Mouse (Mus musculus) gastrocnemius, postnatal 14 days (tissue): Measurements from ENCODE around the gene Map3k7cl. TPM values are rescaled to one million over a fixed set of nuclear protein-coding genes. Genes with fewer than 3 reads are reported as not detected.

Source experiments
- DNase-seq: peaks from one replicate; pipeline ENCODE4 v3.0.0; 2021; ENCODE audit warnings: mixed read lengths
- intact Hi-C: fragments of 180-260 bp; cut with DNase I; formaldehyde crosslinking; loops from one replicate; pipeline ENCODE4 v1.15.1; 2025; ENCODE audit warnings: low total_unique reads
- long read RNA-seq, 2 experiments: library from polyadenylated mRNA; stranded (forward); transcript quantifications; one replicate each; pipeline ENCODE4 v2.0.0; 2021
- total RNA-seq, 2 experiments: library from RNA; stranded (reverse); gene quantifications; 2 replicates each; pipeline ENCODE4 v1.2.3; 2021

The Map3k7cl gene
- 10 to 100 TPM; 26.9 to 27.6 TPM for total RNA-seq
- long read RNA-seq, experiment 1, transcript Map3k7cl-201 (5 exons, 1,652 nt): major isoform, 12 of 13 reads
- long read RNA-seq, experiment 1, partial matches to known transcripts: 0 of 13 reads
- long read RNA-seq, experiment 1, other reads (novel, unspliced or antisense): 1 of 13 reads
- long read RNA-seq, experiment 2, partial matches to known transcripts: 0 of 4 reads
- long read RNA-seq, experiment 2, other reads (novel, unspliced or antisense): 0 of 4 reads

DNA sequence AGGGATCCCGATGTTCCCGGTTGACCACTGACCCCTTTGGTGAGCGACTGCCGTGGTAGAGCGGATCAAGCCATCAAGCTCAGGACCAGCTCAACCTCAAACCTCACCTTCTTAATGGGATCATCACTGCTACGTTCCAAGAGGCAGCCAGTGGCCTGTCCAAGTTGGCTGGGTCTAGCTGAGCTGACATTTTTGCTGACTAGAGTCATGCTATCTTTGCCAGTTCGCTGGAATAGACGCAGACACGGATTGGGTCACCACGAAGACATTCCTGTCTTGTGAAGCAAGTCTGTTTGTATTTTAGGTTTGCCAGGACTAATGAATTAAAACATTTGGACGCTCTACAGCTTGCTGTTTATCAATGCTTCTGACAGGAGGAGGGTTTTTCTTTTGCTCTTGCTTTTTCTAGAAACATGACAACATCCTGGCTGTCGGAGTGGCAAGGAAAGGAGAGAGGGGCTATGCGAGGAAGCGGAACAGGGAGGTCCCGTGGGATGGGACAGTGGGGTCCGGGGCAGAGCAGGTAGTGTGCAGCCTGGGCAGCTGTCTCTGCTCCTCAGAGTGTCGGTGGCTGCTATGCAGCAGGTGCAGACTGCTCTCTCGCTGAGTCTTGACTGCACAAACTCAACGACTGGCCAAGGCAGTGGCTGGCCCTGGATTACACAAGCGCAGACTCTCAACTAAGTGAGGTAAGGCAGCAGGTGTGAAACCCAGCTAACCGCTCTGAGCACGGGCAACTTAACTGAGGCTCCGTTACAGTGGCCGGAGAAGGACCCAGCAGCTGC, at the start of gene Map3k7cl:
Gene Map3k7cl (plus strand): TSS at position 424 of the 785 bp plus-strand sequence.
- intact Hi-C loops: no loop called here
- DNase-seq: peak; percentile 55

DNA sequence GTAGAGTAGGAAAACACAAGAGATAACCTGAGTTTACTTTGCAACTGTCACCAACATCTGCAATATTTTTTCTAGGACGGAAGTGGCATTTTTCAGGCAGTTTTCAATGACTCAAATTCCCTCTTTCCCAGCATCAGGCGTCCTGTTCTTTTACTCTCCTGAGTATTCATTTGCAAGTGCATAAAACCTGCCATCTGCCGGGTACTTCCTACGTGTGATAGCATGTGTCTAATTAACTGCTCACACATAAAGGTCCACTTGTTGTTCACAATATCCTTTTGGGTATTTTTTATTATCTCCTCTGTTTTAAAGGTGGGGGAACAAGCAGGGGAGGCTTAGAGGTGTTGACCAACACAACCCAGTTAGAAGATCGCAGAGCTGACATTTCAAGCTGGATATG, 41.4 kb upstream of the Map3k7cl start:
- intact Hi-C loops: loop anchor here (5.0 to 10.0 kb wide), 2 partner anchors 63 to 246 kb away; no protein-coding TSS in a partner anchor
- DNase-seq: no peak

GRCm38 (mm10) chr16:87512331-87512730, 40.8 kb upstream of the Map3k7cl start:
- DNase-seq: no peak
- intact Hi-C loops: loop anchor here (5.0 to 10.0 kb wide), 2 partner anchors 62 to 245 kb away; no protein-coding TSS in a partner anchor

GRCm38 (mm10) chr16:87524228-87524627, 28.9 kb upstream of the Map3k7cl start:
- DNase-seq: no peak
- intact Hi-C loops: no loop called here

- intact Hi-C loops: no loop called here
Measured at GRCm38 (mm10) chr16:87527553-87528249, 25.4 kb upstream of the Map3k7cl start.

GRCm38 (mm10) chr16:87528755-87529154, 24.4 kb upstream of the Map3k7cl start:
- intact Hi-C loops: no loop called here
- no peak for DNase-seq

More at GRCm38 (mm10) chr16:87527553-87528249, 25.4 kb upstream of the Map3k7cl start:
- DNase-seq: no peak

DNA sequence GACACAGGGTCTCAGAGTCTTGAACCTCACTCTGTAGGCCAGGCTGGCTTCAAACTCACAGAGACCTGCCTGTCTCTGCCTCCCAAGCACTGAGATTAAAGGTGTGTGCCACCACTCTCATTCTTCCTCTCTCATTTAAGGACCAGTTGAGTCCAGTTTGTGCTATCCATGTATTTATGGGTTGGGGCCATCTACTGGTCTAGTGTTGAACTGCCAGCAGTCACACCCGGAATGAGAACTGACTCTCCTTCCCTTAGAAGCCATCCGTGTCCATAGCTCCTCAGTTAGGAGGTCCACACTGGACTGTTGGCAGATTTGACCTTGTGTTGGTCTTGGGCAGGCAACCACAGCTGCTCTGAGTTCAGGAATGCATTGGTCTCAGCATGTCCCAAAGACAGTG, 4.8 kb upstream of the Map3k7cl start:
- no peak for DNase-seq
- intact Hi-C loops: no loop called here

DNA sequence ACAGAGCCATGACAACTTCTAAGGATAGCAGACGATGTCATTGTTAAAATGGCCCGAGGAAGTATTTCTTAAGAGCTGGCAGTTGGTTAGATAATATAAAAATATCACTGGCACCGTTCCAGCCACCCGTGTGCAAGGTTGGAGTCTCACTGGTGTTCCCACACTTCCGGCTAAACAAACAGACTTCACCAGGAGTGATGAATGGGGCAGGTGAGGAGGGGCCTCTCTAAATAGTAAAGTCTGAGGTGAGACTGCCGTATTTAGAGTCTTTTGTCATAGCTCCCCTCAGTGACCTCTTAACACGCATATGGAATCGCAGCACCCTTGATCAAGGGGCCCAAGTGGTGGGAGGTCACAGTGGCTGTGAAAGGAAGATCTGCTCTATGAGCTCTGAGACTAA, 3.2 kb downstream of the Map3k7cl start:
- intact Hi-C loops: no loop called here
- no peak for DNase-seq

DNA sequence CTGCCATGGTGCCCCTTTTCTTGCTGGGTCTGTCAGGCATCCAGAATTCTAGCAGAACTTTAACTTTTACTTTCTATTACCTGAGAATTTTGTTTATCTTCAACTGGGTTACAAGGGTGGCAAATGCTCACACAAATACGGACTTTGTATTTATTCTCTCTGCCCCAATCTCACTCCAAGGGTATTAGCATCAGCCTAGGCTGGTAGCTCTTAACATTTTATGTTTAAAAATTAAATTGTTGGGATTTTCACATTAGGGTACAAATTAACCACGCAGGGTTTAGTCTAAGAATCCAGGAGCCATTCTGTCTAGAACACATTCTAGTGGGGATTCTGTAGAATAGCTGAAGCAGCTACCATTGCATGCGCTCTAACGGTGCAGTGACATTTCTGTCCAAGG, 8.4 kb downstream of the Map3k7cl start:
- DNase-seq: no peak
- intact Hi-C loops: no loop called here

- no peak for DNase-seq
- intact Hi-C loops: no loop called here
Measured at GRCm38 (mm10) chr16:87563524-87563923, 10.4 kb downstream of the Map3k7cl start.

DNA sequence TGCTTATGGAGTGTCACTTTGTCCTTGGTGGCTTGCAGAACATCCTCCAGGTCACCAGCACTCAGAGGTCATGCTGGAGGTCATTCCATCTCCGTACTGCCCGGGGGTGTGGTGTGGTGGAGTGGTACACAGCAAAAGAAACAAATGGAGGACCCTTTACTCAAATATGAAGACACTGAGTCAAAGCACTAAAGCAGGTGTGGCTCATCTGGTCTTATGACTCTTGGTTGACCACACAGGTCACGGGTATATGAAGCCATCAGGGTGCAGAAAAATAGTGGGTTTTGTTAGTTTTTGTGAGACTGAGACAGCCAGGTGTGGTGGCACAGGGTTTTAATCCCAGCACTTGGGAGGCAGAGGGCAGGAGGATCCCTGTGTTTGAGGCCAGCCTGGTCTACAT, 11.4 kb downstream of the Map3k7cl start:
- no peak for DNase-seq
- intact Hi-C loops: no loop called here

GRCm38 (mm10) chr16:87567572-87567971, 14.4 kb downstream of the Map3k7cl start:
- DNase-seq: peak; percentile 53
- intact Hi-C loops: no loop called here

- intact Hi-C loops: no loop called here
Measured at GRCm38 (mm10) chr16:87568241-87568640, 15.1 kb downstream of the Map3k7cl start.

DNA sequence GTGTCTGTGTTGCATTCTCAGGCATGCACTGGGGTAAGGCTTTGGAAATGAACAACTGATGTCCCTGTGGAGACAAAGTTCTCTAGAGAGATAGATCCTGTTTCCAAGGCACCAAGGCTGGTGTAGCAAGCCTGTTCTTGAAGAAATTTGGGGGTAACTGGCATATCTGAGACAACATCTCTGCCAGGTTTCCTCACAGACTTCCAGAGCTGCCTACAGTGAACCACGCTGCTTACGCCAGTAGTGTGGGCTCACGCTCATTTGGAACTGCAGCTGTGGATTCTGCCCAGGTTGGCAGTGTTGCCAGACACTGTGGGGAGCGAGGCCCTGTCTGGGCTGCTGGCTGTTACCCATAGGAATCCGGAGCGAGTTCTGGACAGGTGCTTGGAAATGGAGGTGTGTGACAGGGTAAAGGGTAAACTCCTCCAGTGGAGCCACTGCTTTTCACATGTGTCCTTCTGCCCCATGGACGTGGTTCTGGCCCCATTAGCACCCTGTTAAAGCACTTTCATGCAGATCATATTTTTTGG, 16.5 kb downstream of the Map3k7cl start:
- intact Hi-C loops: loop anchor here (10.0 kb wide), 1 partner anchor 55 kb away; no protein-coding TSS in a partner anchor
- DNase-seq: peak; percentile 39

More at GRCm38 (mm10) chr16:87568241-87568640, 15.1 kb downstream of the Map3k7cl start:
- no peak for DNase-seq

GRCm38 (mm10) chr16:87570334-87570733, 17.2 kb downstream of the Map3k7cl start:
- intact Hi-C loops: loop anchor here (10.0 kb wide), 1 partner anchor 56 kb away; no protein-coding TSS in a partner anchor
- DNase-seq: no peak

DNA sequence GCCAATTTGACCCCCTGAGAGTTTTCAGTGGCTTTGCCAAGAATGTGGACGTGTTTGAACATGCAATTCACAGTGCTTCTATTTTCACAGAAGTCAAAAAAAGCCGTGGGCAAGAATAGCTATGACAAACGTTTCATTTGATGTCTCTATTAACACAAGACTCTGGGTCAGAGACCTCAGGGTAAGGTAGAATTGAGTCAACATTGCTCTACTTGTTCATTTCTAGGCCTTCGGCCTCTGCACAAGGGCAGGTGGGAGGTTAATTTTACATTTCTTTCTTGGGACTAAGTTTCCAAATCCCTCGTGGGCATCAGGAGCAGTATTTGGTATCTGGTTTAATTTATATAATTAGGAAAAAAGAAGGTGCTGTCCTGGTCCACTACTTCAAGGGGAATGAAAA, 20.3 kb downstream of the Map3k7cl start:
- intact Hi-C loops: loop anchor here (10.0 kb wide), 1 partner anchor 59 kb away; no protein-coding TSS in a partner anchor
- DNase-seq: no peak

DNA sequence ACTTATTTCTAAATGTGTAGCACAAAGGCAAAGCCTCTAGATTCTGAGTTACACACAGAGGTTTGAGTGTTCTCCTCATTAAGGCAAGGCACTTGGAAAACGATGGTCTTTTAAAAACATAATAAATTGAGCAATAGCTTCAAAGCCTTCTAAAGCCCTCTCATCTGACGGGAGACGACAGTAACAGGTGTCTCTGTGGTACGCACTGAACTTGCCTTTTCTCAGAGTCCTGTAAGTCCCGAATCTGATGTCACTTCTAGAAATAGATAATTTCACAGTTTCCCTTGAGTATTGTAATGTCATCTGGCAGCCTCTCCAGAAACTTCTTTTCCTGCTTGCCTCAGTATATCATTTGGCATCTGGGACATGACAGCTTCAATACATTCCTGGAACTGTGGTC, 21.0 kb downstream of the Map3k7cl start:
- intact Hi-C loops: loop anchor here (10.0 kb wide), 1 partner anchor 59 kb away; no protein-coding TSS in a partner anchor
- DNase-seq: no peak

GRCm38 (mm10) chr16:87575600-87575999, 22.5 kb downstream of the Map3k7cl start:
- DNase-seq: peak; percentile 47
- intact Hi-C loops: loop anchor here (10.0 kb wide), 1 partner anchor 61 kb away; no protein-coding TSS in a partner anchor

DNA sequence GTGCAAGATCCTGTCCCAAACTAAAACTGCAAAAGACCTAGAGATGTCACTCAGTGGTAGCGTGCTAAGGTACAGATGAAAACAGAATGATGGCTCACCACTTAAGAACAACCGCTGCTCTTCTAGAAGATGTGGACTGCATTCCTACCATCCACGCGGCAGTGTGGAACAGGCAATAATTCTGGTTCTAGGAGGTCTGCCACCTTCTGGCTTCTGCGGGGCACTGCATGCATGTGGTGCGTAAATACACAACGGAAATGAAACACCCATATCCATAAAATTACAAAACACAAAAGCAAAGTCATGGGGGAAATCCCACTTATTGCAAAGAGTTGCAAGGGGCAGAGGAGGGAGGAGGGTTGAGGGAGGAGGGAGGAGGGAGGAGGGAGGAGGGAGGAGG, 25.8 kb downstream of the Map3k7cl start:
- no peak for DNase-seq
- intact Hi-C loops: loop anchor here (10.0 kb wide), 1 partner anchor 64 kb away; no protein-coding TSS in a partner anchor
